Mouse (Mus musculus) forebrain, postnatal 0 days (tissue): ENCODE data around the gene Otud5. TPM values are rescaled to one million over a fixed set of nuclear protein-coding genes. Genes with fewer than 3 reads are reported as not detected.

Source experiments
- ATAC-seq: fragments of 200-750 bp; cut with Nextera tagmentation; 2 replicates; pipeline ENCODE4 v1.8.0; 2017; ENCODE audit warnings: mild to moderate bottlenecking, moderate library complexity
- DNase-seq: peaks from one replicate; pipeline ENCODE4 v3.0.0-alpha.2; 2015
- H3K27ac ChIP-seq: fragments of 300-500 bp; sonication (generic); 2 replicates; pipeline ENCODE4 v1.5.1; 2014; ENCODE audit warnings: low read depth, mild to moderate bottlenecking, antibody characterized with exemption, low read length, moderate library complexity, mixed read lengths
- H3K27me3 ChIP-seq: fragments of 300-500 bp; sonication (generic); 2 replicates; pipeline ENCODE4 v1.6.1; 2014; ENCODE audit warnings: mild to moderate bottlenecking, low read length, mixed read lengths; ENCODE audit not compliant: insufficient read depth
- H3K36me3 ChIP-seq: fragments of 300-500 bp; sonication (generic); 2 replicates; pipeline ENCODE4 v1.6.1; 2014; ENCODE audit warnings: mild to moderate bottlenecking, moderate library complexity; ENCODE audit not compliant: insufficient read depth
- H3K4me1 ChIP-seq: fragments of 300-500 bp; sonication (generic); 2 replicates; pipeline ENCODE4 v1.6.1; 2014; ENCODE audit warnings: antibody characterized with exemption; ENCODE audit not compliant: insufficient read depth
- H3K4me2 ChIP-seq: fragments of 300-500 bp; sonication (generic); 2 replicates; pipeline ENCODE4 v1.6.1; 2014; ENCODE audit warnings: low read depth, mild to moderate bottlenecking, moderate library complexity
- H3K4me3 ChIP-seq: fragments of 300-500 bp; sonication (generic); 2 replicates; pipeline ENCODE4 v1.5.1; 2014; ENCODE audit warnings: low read depth, low read length, mixed read lengths
- H3K9ac ChIP-seq: fragments of 300-500 bp; sonication (generic); 2 replicates; pipeline ENCODE4 v1.6.1; 2014; ENCODE audit warnings: mild to moderate bottlenecking
- H3K9me3 ChIP-seq: fragments of 300-500 bp; sonication (generic); 2 replicates; pipeline ENCODE4 v1.6.1; 2016; ENCODE audit warnings: low read length
- CTCF ChIP-seq: sonication (generic); IDR thresholded peaks from 2 replicates; pipeline ENCODE4 v1.5.1; 2016; ENCODE audit warnings: antibody characterized with exemption, control low read depth, low read depth
- WGBS: fragments of 180-500 bp; shearing (Covaris S2); extraction: QIAGEN DNeasy Blood & Tissue Kit; methylation state at CpG from one replicate; pipeline ENCODE4 v1.1.7; 2014; 5-methylcytosine and 5-hydroxymethylcytosine counted together
- polyA plus RNA-seq: library from polyadenylated mRNA; unstranded; fragments of >200 nt; fragmentation: Nextera tagmentation; extraction: Ambion mirVana; gene quantifications from 2 replicates; pipeline ENCODE4 v1.2.1, GENCODE M21; 2015
- total RNA-seq: library from RNA; depleted of rRNA; stranded (reverse); fragments of >200 nt; gene quantifications from 2 replicates; pipeline ENCODE4 v1.2.3, GENCODE M21; 2014

Gene Otud5
- total and polyA plus RNA-seq, 2 experiments from 2014 or later, result 40.3 to 73.7 TPM

GRCm38 (mm10) chrX:7863181-7863580, 22.0 kb downstream of the Otud5 start:
- H3K27ac ChIP-seq, result no peak overlapping the region
- DNase-seq (no peak), ATAC-seq (no peak)
- H3K4me3 ChIP-seq, result no peak overlapping the region
- TF ChIP-seq CTCF, result no peak
- H3K36me3 ChIP-seq, result no peaks in the 10 kb centered on the region
- H3K27me3 ChIP-seq, result no peaks in the 10 kb centered on the region
- no peak overlapping the region for H3K4me2 ChIP-seq
- WGBS, result 83% methylated on average over 1 of the region's 1 CpGs
- H3K9ac ChIP-seq, result no peak overlapping the region
- no peaks in the 10 kb centered on the region for H3K9me3 ChIP-seq
- H3K4me1 ChIP-seq, result no peaks in the 10 kb centered on the region

GRCm38 (mm10) chrX:7864551-7864950, 23.4 kb downstream of the Otud5 start:
- Histone ChIP-seq H3K9ac (no peak overlapping the region), H3K4me1 (no peaks in the 10 kb centered on the region), H3K9me3 (no peaks in the 10 kb centered on the region), H3K4me3 (no peak overlapping the region), H3K36me3 (no peaks in the 10 kb centered on the region), H3K27me3 (no peaks in the 10 kb centered on the region), H3K4me2 (no peak overlapping the region), H3K27ac (no peak overlapping the region)
- TF ChIP-seq CTCF, result no peak
- 81% methylated on average over 3 of the region's 3 CpGs for WGBS
- no peak for ATAC-seq
- DNase-seq, result no peak

- Histone ChIP-seq H3K9me3 (no peaks in the 10 kb centered on the region), H3K36me3 (no peaks in the 10 kb centered on the region), H3K9ac (no peak overlapping the region), H3K4me1 (no peaks in the 10 kb centered on the region), H3K4me2 (no peak overlapping the region), H3K27ac (no peak overlapping the region), H3K27me3 (no peaks in the 10 kb centered on the region), H3K4me3 (no peak overlapping the region)
- WGBS, result 78% methylated on average over 2 of the region's 2 CpGs
- no peak for ATAC-seq
- DNase-seq, result no peak
- no peak for TF ChIP-seq CTCF
Measured at GRCm38 (mm10) chrX:7865343-7865742, 24.2 kb downstream of the Otud5 start.

GRCm38 (mm10) chrX:7865786-7866185, 24.6 kb downstream of the Otud5 start:
- WGBS, result 65% methylated on average over 2 of the region's 2 CpGs
- Histone ChIP-seq H3K9ac (no peak overlapping the region), H3K4me1 (no peaks in the 10 kb centered on the region), H3K4me2 (no peak overlapping the region), H3K27me3 (no peaks in the 10 kb centered on the region), H3K4me3 (no peak overlapping the region), H3K27ac (no peak overlapping the region), H3K36me3 (no peaks in the 10 kb centered on the region), H3K9me3 (no peaks in the 10 kb centered on the region)
- no peak for ATAC-seq
- TF ChIP-seq CTCF, result no peak
- no peak for DNase-seq

GRCm38 (mm10) chrX:7867141-7867540, 26.0 kb downstream of the Otud5 start:
- WGBS, result 89% methylated on average over 1 of the region's 1 CpGs
- H3K9ac ChIP-seq, result no peak overlapping the region
- no peaks in the 10 kb centered on the region for H3K27me3 ChIP-seq
- no peak overlapping the region for H3K27ac ChIP-seq
- H3K4me1 ChIP-seq, result no peaks in the 10 kb centered on the region
- ATAC-seq (no peak), DNase-seq (no peak)
- H3K36me3 ChIP-seq, result no peaks in the 10 kb centered on the region
- TF ChIP-seq CTCF, result no peak
- no peaks in the 10 kb centered on the region for H3K9me3 ChIP-seq
- H3K4me2 ChIP-seq, result no peak overlapping the region
- no peak overlapping the region for H3K4me3 ChIP-seq

GRCm38 (mm10) chrX:7868506-7868905, 27.3 kb downstream of the Otud5 start:
- ATAC-seq, result no peak
- Histone ChIP-seq H3K9ac (no peak overlapping the region), H3K4me2 (no peak overlapping the region), H3K27ac (no peak overlapping the region), H3K27me3 (no peaks in the 10 kb centered on the region), H3K36me3 (no peaks in the 10 kb centered on the region), H3K4me1 (no peaks in the 10 kb centered on the region), H3K4me3 (no peak overlapping the region), H3K9me3 (no peaks in the 10 kb centered on the region)
- no peak for TF ChIP-seq CTCF
- DNase-seq, result no peak
- 50% methylated on average over 2 of the region's 2 CpGs for WGBS

GRCm38 (mm10) chrX:7869826-7870225, 28.7 kb downstream of the Otud5 start:
- DNase-seq, result no peak

GRCm38 (mm10) chrX:7878007-7878419, 36.8 kb downstream of the Otud5 start, which contains the start of gene Pim2:
Pim2 (plus strand) TSS chrX:7878262.
- H3K27me3 ChIP-seq, result no peaks in the 10 kb centered on the region
- no peaks in the 10 kb centered on the region for H3K4me1 ChIP-seq
- 27% methylated on average over 37 of the region's 38 CpGs for WGBS
- TF ChIP-seq CTCF, result peak; percentile 23; the same call in 1 of the 2 replicates
- peak within 1 kb of the TSS; percentile 66 for H3K27ac ChIP-seq
- H3K9me3 ChIP-seq, result no peaks in the 10 kb centered on the region
- peak within 1 kb of the TSS; percentile 63 for H3K4me2 ChIP-seq
- peak within 1 kb of the TSS; percentile 55 for H3K4me3 ChIP-seq
- no peaks in the 10 kb centered on the region for H3K36me3 ChIP-seq
- H3K9ac ChIP-seq, result peak within 1 kb of the TSS; percentile 55
- DNase-seq (peak; percentile 88), ATAC-seq (peak; percentile 94)

More at GRCm38 (mm10) chrX:7869826-7870225, 28.7 kb downstream of the Otud5 start:
- 21% methylated on average over 3 of the region's 3 CpGs for WGBS
- no peaks in the 10 kb centered on the region for H3K9me3 ChIP-seq
- no peak overlapping the region for H3K9ac ChIP-seq
- H3K27me3 ChIP-seq, result no peaks in the 10 kb centered on the region
- H3K4me1 ChIP-seq, result no peaks in the 10 kb centered on the region
- no peak for ATAC-seq
- no peak for TF ChIP-seq CTCF
- no peak overlapping the region for H3K27ac ChIP-seq
- H3K4me3 ChIP-seq, result no peak overlapping the region
- H3K4me2 ChIP-seq, result no peak overlapping the region
- no peaks in the 10 kb centered on the region for H3K36me3 ChIP-seq
